Mouse (Mus musculus): Measurements from ENCODE around the gene Mier3.
"Not testable (repeated sequence)": the region's sequence is repeated elsewhere in the genome, so short reads cannot be mapped to it uniquely, and the experiment has no call there.

Gene Mier3

GRCm38 (mm10) chr13:111703396-111703795, 22.6 kb downstream of the Mier3 start:
- no peak for DNase-seq (ENCODE audit: low spot score)

GRCm38 (mm10) chr13:111703952-111704351, 23.2 kb downstream of the Mier3 start:
- not testable (repeated sequence) for DNase-seq (ENCODE audit: low spot score)

DNA sequence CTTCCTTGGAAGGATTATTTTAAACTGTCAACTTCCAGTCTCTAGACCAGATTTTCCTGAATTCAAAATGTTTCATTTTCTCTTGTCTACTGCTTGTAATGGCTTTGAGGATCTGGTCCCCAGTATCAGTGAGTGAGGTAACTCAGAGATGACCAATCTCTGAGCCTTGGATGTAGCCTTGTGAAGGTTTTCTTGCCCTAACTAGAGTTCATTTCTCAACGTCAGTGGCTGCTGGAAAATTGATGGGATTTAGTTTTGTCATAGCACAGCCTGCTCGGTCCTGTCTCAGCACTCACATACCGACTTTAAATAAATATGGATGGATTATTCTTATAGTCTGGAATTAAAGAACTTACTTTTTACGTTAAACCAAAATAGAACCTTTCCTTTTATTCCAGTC, 29.8 kb downstream of the Mier3 start:
- DNase-seq (ENCODE audit: low spot score): no peak

GRCm38 (mm10) chr13:111719726-111720125, 38.9 kb downstream of the Mier3 start:
- no peak for DNase-seq (ENCODE audit: low spot score)

- DNase-seq (ENCODE audit: low spot score): no peak
These were observed 44.0 kb downstream of the Mier3 start for GRCm38 (mm10) chr13:111724811-111725164.

- DNase-seq (ENCODE audit: low spot score): peak; percentile 94
These were observed 44.6 kb downstream of the Mier3 start for GRCm38 (mm10) chr13:111725165-111726077.

GRCm38 (mm10) chr13:111726898-111727297, 46.1 kb downstream of the Mier3 start:
- DNase-seq (ENCODE audit: low spot score): no peak

GRCm38 (mm10) chr13:111741204-111741990, 60.6 kb downstream of the Mier3 start:
- no peak for DNase-seq (ENCODE audit: low spot score)

DNA sequence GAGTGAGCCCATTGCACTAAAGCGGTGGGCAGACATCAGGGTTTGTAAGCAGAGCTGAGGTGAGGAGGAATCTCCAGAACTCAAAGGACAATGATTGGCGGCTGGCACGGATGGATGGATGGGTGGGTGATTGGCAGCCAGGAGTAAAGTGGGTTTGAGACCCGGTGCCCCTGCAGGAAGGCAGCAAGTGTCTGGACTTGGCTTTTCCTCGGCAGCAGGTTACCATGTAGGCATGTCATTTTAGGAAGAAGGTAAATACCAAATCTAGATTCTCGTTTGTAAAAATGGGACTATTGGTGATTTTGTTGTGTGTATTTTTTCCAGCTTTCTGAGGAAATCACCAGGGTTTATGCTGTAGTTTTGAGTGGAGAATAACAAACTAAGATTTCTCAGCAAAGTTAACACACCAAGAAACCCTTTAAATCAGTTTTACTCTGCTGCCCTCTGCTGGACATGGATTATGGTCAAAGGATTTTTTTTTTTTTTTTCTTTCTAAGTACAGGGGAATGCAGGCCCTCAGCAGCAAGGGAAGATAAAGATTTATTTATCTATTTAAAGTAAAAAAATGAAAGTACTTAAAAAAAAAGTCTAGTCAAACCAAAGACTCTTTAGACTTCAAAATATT, 61.3 kb downstream of the Mier3 start:
- peak; percentile 59 for DNase-seq (ENCODE audit: low spot score)

GRCm38 (mm10) chr13:111744233-111745000, 63.6 kb downstream of the Mier3 start:
- no peak for DNase-seq (ENCODE audit: low spot score)

DNA sequence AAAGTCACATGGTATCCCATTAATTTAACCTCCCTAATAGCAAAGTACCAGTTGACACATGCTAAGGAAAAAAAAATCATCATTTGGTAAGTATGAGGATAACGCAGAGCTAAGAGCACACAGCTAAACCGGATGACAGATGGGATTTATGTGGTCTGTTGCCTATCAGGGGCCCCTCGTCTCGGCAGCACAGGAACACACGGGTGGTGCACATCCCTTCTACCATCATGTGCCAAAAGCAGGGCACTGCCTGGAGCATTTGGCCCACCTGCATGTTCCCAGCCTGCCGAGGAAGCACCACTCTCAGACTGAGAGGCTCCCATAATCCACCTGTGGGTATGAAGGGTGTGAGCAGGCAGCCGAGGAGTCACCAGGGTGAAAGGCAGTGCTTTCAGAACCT, 64.4 kb downstream of the Mier3 start:
- DNase-seq (ENCODE audit: low spot score): no peak

- no peak for DNase-seq (ENCODE audit: low spot score)
These were observed 66.1 kb downstream of the Mier3 start for GRCm38 (mm10) chr13:111746831-111747230.

GRCm38 (mm10) chr13:111748301-111749062, 67.7 kb downstream of the Mier3 start:
- DNase-seq (ENCODE audit: low spot score): no peak

DNA sequence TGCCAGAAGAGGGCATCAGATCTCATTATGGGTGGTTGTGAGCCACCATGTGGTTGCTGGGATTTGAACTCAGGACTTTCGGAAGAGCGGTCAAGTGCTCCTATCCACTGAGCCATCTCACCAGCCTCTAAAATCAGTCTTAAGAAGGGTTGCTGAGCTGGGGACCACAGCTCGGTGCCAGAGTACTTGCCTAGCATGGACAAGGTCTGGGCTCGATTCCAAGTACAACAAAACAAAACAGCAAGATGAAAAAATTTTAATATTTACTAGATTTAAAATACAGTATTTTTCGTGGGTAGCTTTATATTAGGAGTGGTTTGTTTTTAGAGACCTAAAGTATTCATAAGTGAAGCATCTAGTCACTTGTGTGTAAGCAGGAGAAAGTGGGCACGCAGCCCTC, 72.5 kb downstream of the Mier3 start:
- DNase-seq (ENCODE audit: low spot score): no peak

- no peak for DNase-seq (ENCODE audit: low spot score)
These were observed 74.6 kb downstream of the Mier3 start for GRCm38 (mm10) chr13:111755377-111755776.

DNA sequence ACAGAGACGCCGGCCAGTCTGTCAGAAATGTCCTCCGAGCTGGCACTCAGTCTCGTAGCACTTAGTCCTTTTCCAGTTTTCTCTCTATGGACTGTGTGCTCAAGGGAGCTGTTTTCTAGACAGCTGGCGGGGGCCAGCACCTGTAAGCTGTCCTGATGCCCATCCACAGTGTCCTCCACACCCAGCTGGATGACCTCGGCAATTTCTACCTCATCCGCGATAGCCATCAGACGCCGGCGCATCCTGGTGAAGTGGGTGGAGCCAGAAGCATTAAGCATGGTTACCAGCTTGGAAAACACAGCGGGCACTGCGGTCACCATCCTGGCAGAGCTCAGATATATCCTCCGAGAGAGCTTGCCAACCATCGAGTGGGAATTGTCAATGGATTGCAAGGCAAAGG, 75.2 kb downstream of the Mier3 start:
- no peak for DNase-seq (ENCODE audit: low spot score)

DNA sequence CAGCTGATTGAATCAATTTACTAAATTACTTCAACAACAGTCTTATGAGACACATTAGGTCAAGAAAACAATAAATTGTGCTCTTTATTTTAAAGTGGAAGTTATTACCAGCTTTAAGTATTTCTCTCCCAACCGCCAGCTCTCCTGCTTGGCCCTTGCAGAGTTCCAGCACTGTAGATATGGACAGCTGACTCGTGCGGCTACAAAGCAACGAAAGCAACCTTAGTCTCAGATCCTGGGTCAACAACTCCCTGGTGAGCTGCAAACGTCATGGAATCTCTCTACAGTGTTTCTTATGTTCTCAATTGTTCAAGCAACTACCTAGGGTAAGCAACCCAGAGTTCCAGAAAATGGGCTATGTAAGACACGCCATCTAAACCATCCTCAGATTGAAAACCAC, 76.2 kb downstream of the Mier3 start:
- no peak for DNase-seq (ENCODE audit: low spot score)

DNA sequence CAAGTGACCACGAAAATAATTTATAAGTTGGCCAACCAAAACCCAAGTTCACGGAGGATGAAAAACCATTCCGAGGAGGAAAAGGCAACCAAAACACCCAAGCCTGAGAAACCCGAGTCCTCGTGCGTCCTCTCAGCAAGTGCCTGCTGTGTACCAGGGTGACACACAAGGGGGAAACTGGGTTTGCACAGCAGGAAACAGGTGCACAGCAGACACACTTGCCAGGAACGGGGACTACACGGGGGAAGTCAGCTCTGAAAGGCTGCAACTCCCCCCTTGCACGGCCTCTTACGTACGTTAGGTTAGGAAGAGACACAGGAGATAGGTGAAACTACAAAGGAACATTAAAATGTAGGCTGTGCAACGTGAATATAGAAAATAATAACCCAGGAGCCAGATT, 81.7 kb downstream of the Mier3 start:
- no peak for DNase-seq (ENCODE audit: low spot score)
